Mouse (Mus musculus): ENCODE results near the gene Il20rb.

DNA sequence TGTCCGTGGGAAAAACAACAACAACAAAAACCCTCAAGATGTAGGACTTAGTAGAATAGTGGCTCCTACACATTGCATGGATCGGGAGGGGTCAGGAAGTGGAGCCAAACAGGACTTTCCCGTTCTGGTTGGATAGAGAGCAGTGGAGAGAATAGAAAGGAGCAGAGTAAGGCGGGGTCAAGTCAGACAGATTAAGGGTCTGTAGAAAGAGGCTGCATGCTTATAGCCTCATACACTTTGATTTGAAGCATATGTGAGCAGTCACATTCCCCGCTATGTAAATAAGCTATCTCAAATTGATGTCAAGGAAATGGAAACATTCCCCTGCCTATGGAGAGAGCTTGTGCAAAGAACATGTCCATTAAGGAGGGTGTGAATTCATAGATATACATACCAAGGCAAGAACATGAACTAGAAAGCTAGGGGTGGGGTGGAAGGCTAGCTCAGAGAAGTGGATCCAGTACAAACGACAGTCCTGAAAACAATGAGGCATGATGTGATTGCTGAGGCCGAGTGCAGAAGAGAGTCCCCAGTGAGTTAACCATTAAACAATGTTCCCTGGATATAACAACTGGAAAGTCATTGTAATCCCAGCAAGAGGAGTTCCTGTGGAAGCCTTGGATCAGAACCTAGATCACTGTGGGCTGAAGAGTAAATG lies 1.6 kb upstream of the Il20rb start:
- TF ChIP-seq CTCF (IDR thresholded peaks at IDR 0.05; ENCODE audit: borderline replicate concordance, control insufficient read depth, extremely low read depth, insufficient read depth, low read length, poor library complexity) (no peak), POLR2A (IDR thresholded peaks at IDR 0.05; ENCODE audit: control insufficient read depth, extremely low read depth, insufficient read depth, low read length, poor library complexity) (no peak)

Measured in thymus, adult 2 months (tissue).